Mouse (Mus musculus) stomach, embryonic 15.5 days (tissue): Measurements from ENCODE around the gene Olfml2b. TPM values are rescaled to one million over a fixed set of nuclear protein-coding genes. Genes with fewer than 3 reads are reported as not detected.

Experiments used
- ATAC-seq: fragments of 200-750 bp; cut with Nextera tagmentation; 2 replicates; pipeline ENCODE4 v1.8.0; 2017; ENCODE audit warnings: low read depth, moderate number of reproducible peaks, moderate TSS enrichment; ENCODE audit not compliant: insufficient read depth, low FRiP score
- H3K27ac ChIP-seq: fragments of 300-500 bp; sonication (generic); 2 replicates; pipeline ENCODE4 v1.5.1; 2015; ENCODE audit warnings: mild to moderate bottlenecking, inconsistent platforms
- H3K27me3 ChIP-seq: fragments of 300-500 bp; sonication (generic); replicated peaks from 2 replicates; pipeline ENCODE4 v1.6.1; 2015; ENCODE audit warnings: inconsistent platforms
- H3K36me3 ChIP-seq: fragments of 300-500 bp; sonication (generic); 2 replicates; pipeline ENCODE4 v1.6.1; 2015; ENCODE audit warnings: inconsistent platforms
- H3K4me1 ChIP-seq: fragments of 300-500 bp; sonication (generic); 2 replicates; pipeline ENCODE4 v1.6.1; 2015; ENCODE audit warnings: inconsistent platforms
- H3K4me2 ChIP-seq: fragments of 300-500 bp; sonication (generic); 2 replicates; pipeline ENCODE4 v1.6.1; 2015; ENCODE audit warnings: mild to moderate bottlenecking, inconsistent platforms
- H3K4me3 ChIP-seq: fragments of 300-500 bp; sonication (generic); replicated peaks from 2 replicates; pipeline ENCODE4 v1.5.1; 2015; ENCODE audit warnings: inconsistent platforms
- H3K9ac ChIP-seq: fragments of 300-500 bp; sonication (generic); 2 replicates; pipeline ENCODE4 v1.6.1; 2015; ENCODE audit warnings: inconsistent platforms
- H3K9me3 ChIP-seq: fragments of 300-500 bp; sonication (generic); 2 replicates; pipeline ENCODE4 v1.6.1; 2016; ENCODE audit warnings: inconsistent platforms
- WGBS: fragments of 180-500 bp; shearing (Covaris S2); methylation state at CpG from one replicate; pipeline ENCODE4 v1.1.7; 2015; 5-methylcytosine and 5-hydroxymethylcytosine counted together
- polyA plus RNA-seq: library from polyadenylated mRNA; unstranded; fragments of >200 nt; fragmentation: Nextera tagmentation; extraction: Ambion mirVana; gene quantifications from 2 replicates; pipeline ENCODE4 v1.2.1, GENCODE M21; 2015

The Olfml2b gene
- polyA plus RNA-seq, 1 experiment from 2014 or later, result 38.5 TPM

- H3K27ac ChIP-seq, result no peak overlapping the region
- H3K36me3 ChIP-seq, result no peaks in the 10 kb centered on the region
- no peak overlapping the region for H3K4me3 ChIP-seq
- no peaks in the 10 kb centered on the region for H3K27me3 ChIP-seq
- no peaks in the 10 kb centered on the region for H3K9me3 ChIP-seq
- no peak overlapping the region for H3K9ac ChIP-seq
- H3K4me2 ChIP-seq, result no peak overlapping the region
- ATAC-seq, result no peak
- H3K4me1 ChIP-seq, result 0 out of 2 replicates have a peak, but pooled peaks cover 6% of the 10 kb centered on the region
- 46% methylated on average over 3 of the region's 3 CpGs for WGBS
These were observed 56.8 kb downstream of the Olfml2b start for GRCm38 (mm10) chr1:170701178-170701577.

GRCm38 (mm10) chr1:170701582-170701981 lies 57.2 kb downstream of the Olfml2b start:
- Histone ChIP-seq H3K4me3 (no peak overlapping the region), H3K27ac (no peak overlapping the region), H3K9ac (no peak overlapping the region), H3K4me1 (0 out of 2 replicates have a peak, but pooled peaks cover 6% of the 10 kb centered on the region), H3K27me3 (no peaks in the 10 kb centered on the region), H3K36me3 (no peaks in the 10 kb centered on the region), H3K4me2 (no peak overlapping the region), H3K9me3 (no peaks in the 10 kb centered on the region)
- no peak for ATAC-seq
- 77% methylated on average over 8 of the region's 8 CpGs for WGBS

GRCm38 (mm10) chr1:170702263-170702662 lies 57.9 kb downstream of the Olfml2b start:
- Histone ChIP-seq H3K9ac (no peak overlapping the region), H3K4me3 (no peak overlapping the region), H3K27me3 (no peaks in the 10 kb centered on the region), H3K4me2 (no peak overlapping the region), H3K36me3 (no peaks in the 10 kb centered on the region), H3K4me1 (0 out of 2 replicates have a peak, but pooled peaks cover 6% of the 10 kb centered on the region), H3K9me3 (no peaks in the 10 kb centered on the region), H3K27ac (no peak overlapping the region)
- ATAC-seq, result no peak
- WGBS, result 82% methylated on average over 2 of the region's 2 CpGs

GRCm38 (mm10) chr1:170702958-170703357 lies 58.6 kb downstream of the Olfml2b start:
- Histone ChIP-seq H3K36me3 (no peaks in the 10 kb centered on the region), H3K4me1 (0 out of 2 replicates have a peak, but pooled peaks cover 6% of the 10 kb centered on the region), H3K9ac (no peak overlapping the region), H3K4me3 (no peak overlapping the region), H3K27ac (no peak overlapping the region), H3K9me3 (no peaks in the 10 kb centered on the region), H3K4me2 (no peak overlapping the region), H3K27me3 (no peaks in the 10 kb centered on the region)
- ATAC-seq, result no peak
- WGBS, result 85% methylated on average over 6 of the region's 6 CpGs

- 92% methylated on average over 6 of the region's 6 CpGs for WGBS
These were observed 59.8 kb downstream of the Olfml2b start for GRCm38 (mm10) chr1:170704103-170704502.

GRCm38 (mm10) chr1:170704911-170705594 lies 60.7 kb downstream of the Olfml2b start:
- no peak overlapping the region for H3K9ac ChIP-seq
- no peak overlapping the region for H3K4me3 ChIP-seq
- no peaks in the 10 kb centered on the region for H3K27me3 ChIP-seq
- no peaks in the 10 kb centered on the region for H3K9me3 ChIP-seq
- no peak overlapping the region for H3K27ac ChIP-seq
- H3K36me3 ChIP-seq, result no peaks in the 10 kb centered on the region
- ATAC-seq, result no peak
- WGBS, result 72% methylated on average over 4 of the region's 4 CpGs
- H3K4me1 ChIP-seq, result 0 out of 2 replicates have a peak, but pooled peaks cover 4% of the 10 kb centered on the region
- no peak overlapping the region for H3K4me2 ChIP-seq

More at GRCm38 (mm10) chr1:170704103-170704502, 59.8 kb downstream of the Olfml2b start:
- no peaks in the 10 kb centered on the region for H3K27me3 ChIP-seq
- ATAC-seq, result no peak
- H3K4me3 ChIP-seq, result no peak overlapping the region
- H3K4me1 ChIP-seq, result 0 out of 2 replicates have a peak, but pooled peaks cover 6% of the 10 kb centered on the region
- H3K36me3 ChIP-seq, result no peaks in the 10 kb centered on the region
- no peak overlapping the region for H3K9ac ChIP-seq
- H3K4me2 ChIP-seq, result no peak overlapping the region
- no peaks in the 10 kb centered on the region for H3K9me3 ChIP-seq
- H3K27ac ChIP-seq, result no peak overlapping the region

GRCm38 (mm10) chr1:170706046-170706445 lies 61.7 kb downstream of the Olfml2b start:
- Histone ChIP-seq H3K9me3 (no peaks in the 10 kb centered on the region), H3K27ac (no peak overlapping the region), H3K9ac (no peak overlapping the region), H3K27me3 (no peaks in the 10 kb centered on the region), H3K4me3 (no peak overlapping the region), H3K36me3 (no peaks in the 10 kb centered on the region), H3K4me2 (no peak overlapping the region), H3K4me1 (0 out of 2 replicates have a peak, but pooled peaks cover 3% of the 10 kb centered on the region)
- no peak for ATAC-seq
- 82% methylated on average over 4 of the region's 4 CpGs for WGBS

- no peak overlapping the region for H3K9ac ChIP-seq
- no peaks in the 10 kb centered on the region for H3K36me3 ChIP-seq
- H3K27ac ChIP-seq, result no peak overlapping the region
- no peak for ATAC-seq
- no peak overlapping the region for H3K4me3 ChIP-seq
- no peaks in the 10 kb centered on the region for H3K9me3 ChIP-seq
- H3K27me3 ChIP-seq, result no peaks in the 10 kb centered on the region
- 62% methylated on average over 3 of the region's 3 CpGs for WGBS
- no peaks in the 10 kb centered on the region for H3K4me1 ChIP-seq
- H3K4me2 ChIP-seq, result no peak overlapping the region
These were observed 64.7 kb downstream of the Olfml2b start for GRCm38 (mm10) chr1:170709034-170709433.

GRCm38 (mm10) chr1:170709481-170709880 lies 65.1 kb downstream of the Olfml2b start:
- Histone ChIP-seq H3K4me3 (no peak overlapping the region), H3K4me2 (no peak overlapping the region), H3K9ac (no peak overlapping the region), H3K27me3 (no peaks in the 10 kb centered on the region), H3K4me1 (no peaks in the 10 kb centered on the region), H3K9me3 (no peaks in the 10 kb centered on the region), H3K27ac (no peak overlapping the region), H3K36me3 (no peaks in the 10 kb centered on the region)
- ATAC-seq, result no peak
- WGBS, result 87% methylated on average over 8 of the region's 8 CpGs

- H3K9me3 ChIP-seq, result no peaks in the 10 kb centered on the region
- no peak overlapping the region for H3K4me3 ChIP-seq
- no peak overlapping the region for H3K27ac ChIP-seq
- no peak for ATAC-seq
- no peak overlapping the region for H3K9ac ChIP-seq
- 80% methylated on average over 3 of the region's 3 CpGs for WGBS
- H3K27me3 ChIP-seq, result no peaks in the 10 kb centered on the region
- H3K36me3 ChIP-seq, result no peaks in the 10 kb centered on the region
- no peak overlapping the region for H3K4me2 ChIP-seq
- no peaks in the 10 kb centered on the region for H3K4me1 ChIP-seq
These were observed 65.6 kb downstream of the Olfml2b start for GRCm38 (mm10) chr1:170709969-170710368.

- Histone ChIP-seq H3K9ac (no peak overlapping the region), H3K4me2 (no peak overlapping the region), H3K27me3 (no peaks in the 10 kb centered on the region), H3K4me1 (no peaks in the 10 kb centered on the region), H3K4me3 (no peak overlapping the region), H3K36me3 (no peaks in the 10 kb centered on the region), H3K9me3 (no peaks in the 10 kb centered on the region), H3K27ac (no peak overlapping the region)
- no peak for ATAC-seq
- WGBS, result 91% methylated on average over 7 of the region's 7 CpGs
These were observed 67.4 kb downstream of the Olfml2b start for GRCm38 (mm10) chr1:170711731-170712130.

GRCm38 (mm10) chr1:170717241-170717828 lies 73.0 kb downstream of the Olfml2b start:
- 62% methylated on average over 3 of the region's 3 CpGs for WGBS
- ATAC-seq, result no peak
- H3K27ac ChIP-seq, result no peak overlapping the region
- no peaks in the 10 kb centered on the region for H3K9me3 ChIP-seq
- no peak overlapping the region for H3K4me2 ChIP-seq
- H3K36me3 ChIP-seq, result no peaks in the 10 kb centered on the region
- no peaks in the 10 kb centered on the region for H3K4me1 ChIP-seq
- H3K9ac ChIP-seq, result no peak overlapping the region
- H3K27me3 ChIP-seq, result no peaks in the 10 kb centered on the region
- H3K4me3 ChIP-seq, result no peak overlapping the region
